Mouse (Mus musculus) left cerebral cortex, adult 18-20 months (tissue): Measurements from ENCODE around the gene Samd8. TPM values are rescaled to one million over a fixed set of nuclear protein-coding genes. Genes with fewer than 3 reads are reported as not detected.
A peak's percentile ranks its signal among the peaks of the same experiment; 100 is the strongest.

ENCODE experiments used
- DNase-seq, 2 experiments: peaks; one replicate each; pipeline ENCODE4 v3.0.0; 2021 to 2022; ENCODE audit warnings: low spot score in 2 of 2, mixed read lengths in 1 of 2
- long read RNA-seq, 2 experiments: library from polyadenylated mRNA; stranded (forward); transcript quantifications; one replicate each; pipeline ENCODE4 v2.0.0; 2021
- total RNA-seq, 2 experiments: library from RNA; stranded (reverse); gene quantifications; 2 replicates each; pipeline ENCODE4 v1.2.3; 2021

Gene Samd8
- 10 to 100 TPM; 76.3 to 78.5 TPM for total RNA-seq
- long read RNA-seq, experiment 1, partial matches to known transcripts = 1 of 15 reads
- long read RNA-seq, experiment 1, other reads (novel, unspliced or antisense) = 10 of 15 reads
- long read RNA-seq, experiment 2, partial matches to known transcripts = 1 of 23 reads
- long read RNA-seq, experiment 2, other reads (novel, unspliced or antisense) = 20 of 23 reads

DNA sequence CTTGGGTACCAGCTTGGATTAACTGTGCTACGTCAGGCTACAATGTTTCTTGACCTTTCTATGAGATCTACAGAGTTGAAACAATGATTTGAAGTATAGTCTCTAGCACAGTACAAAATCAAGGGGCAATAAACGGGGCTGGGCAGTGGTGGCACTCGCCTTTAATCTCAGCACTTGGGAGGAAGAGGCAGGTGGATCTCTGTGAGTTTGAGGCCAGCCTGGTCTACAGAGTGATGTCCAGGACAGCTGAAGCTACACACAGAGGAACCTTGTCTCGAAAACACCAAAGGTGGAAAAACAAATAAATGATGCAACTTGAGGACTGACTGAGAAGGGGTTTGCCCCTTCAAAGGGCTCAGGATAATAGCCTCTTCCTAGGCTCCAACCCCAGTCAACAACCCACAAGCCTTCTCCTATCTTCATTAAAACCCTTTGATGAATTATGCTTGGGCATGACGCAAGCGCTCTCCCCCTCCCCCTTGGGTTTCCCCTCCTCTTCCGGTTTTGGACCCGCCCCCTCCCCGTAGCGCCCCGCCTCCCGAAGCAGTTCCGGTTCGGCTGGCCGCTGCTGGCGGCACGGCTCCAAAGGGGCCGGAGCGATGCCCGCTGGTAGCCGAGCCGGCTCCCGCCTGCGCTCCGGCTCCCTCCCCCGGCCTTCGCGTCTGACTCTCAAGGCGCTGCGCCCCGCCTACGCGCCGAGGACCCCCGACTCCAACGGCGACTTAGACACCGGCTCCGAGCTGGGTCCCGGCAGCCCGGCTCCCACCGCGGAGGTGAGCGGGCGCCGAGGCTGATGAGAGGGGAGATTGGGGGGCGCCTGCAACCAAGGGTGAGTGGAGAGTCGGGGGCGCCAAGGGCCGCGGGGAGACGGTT lies at the start of gene Samd8:
Gene Samd8, plus strand, starts transcription at position 524 of the 873 bp plus-strand sequence.
- DNase-seq = peak; percentile 84 to 88

DNA sequence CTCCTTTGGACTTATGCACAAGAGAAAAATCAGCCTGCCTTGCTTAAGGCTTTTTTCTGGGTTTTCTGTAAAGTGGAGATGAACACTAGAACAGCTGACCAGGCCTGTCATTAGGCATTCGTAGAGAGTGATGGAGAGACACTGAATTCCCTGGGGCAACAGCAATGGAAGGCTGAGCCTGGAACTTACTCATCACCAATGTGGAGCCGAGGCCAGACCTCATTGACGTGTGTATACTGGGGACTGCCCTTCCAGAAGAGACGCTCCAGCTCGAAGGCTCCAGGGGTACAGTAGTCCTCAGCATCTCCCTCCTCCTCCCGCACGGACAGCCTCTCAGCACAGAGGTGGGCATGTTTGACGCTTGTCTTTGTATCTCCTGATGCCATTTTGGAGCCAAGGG lies 47.6 kb upstream of the Samd8 start:
- no peak for DNase-seq

DNA sequence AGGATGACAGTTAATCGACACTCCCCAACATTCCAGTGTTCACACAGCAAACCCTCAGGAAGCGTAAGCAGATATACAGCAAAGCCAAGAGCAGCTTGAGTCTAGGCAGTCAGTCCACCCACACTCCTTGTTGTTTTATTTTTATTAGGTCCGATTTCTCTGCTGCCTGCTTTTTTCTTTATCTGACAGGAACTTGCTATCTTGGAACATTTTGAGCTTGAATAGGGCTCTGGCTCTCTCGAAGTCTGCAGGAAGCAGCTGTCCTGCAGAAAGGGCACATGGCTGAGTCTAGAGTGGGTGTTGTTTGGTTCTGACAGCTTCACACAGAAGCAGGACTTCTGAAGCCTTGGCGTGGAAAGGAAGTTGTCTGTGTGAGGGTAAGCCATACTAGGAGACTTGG lies 47.1 kb upstream of the Samd8 start:
- no peak for DNase-seq

DNA sequence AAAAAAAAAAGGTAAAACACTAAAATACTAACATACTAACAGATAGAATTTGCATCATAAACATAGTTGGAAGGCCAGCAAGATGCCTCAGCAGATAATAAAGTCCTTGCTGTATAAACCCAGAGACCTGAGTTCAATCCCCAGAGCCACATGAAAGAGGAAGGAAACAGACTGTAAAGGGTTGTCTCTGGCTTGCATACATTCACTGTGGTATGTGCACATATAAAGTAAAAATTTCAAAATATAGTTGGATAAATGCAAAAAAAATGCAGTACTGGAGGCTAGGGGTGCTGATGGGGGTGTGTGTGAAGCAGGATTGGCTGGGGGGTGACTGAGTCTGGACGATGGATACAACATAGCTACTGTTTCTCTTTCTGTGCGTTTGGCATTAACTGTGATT lies 44.9 kb upstream of the Samd8 start:
- DNase-seq = no peak

DNA sequence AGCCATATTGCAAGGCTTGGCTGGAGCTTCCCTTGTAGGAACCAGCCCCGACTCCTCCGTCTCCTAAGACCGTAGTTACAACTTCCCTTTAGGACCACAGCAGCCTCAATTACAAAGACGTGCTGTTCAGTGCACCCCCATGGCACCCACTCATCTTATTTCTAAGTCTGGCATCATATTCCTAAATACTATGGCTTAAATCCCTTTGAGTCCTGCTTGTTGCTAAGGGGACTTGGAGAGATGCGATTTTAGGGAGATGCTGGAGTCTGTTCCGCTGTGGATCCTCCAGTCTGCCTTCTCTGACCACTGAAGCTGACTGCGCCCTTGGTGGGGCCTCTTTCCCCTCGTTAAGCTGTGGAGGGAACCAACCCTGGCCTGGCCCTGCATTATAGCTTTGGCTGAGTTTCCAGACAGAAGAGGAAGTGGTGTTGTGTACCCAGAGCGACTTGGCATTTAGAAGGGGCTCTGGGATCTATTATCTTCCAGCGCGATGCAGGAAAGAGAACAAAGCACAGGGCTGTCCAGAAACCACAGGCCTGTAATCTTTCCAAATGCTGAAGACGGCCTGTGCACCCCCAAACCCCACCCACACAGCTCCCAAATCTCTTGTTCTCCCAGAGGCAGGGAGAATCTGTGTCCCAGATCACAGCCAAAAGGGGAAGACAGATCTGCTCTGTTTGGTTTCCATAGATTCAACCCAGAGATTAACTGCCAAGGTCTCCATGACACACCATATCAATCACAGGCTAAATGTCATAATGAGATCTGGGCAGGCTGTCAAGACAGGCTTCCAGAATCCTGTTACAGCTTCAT lies 43.4 kb upstream of the Samd8 start:
- DNase-seq = peak; percentile 24 to 53

DNA sequence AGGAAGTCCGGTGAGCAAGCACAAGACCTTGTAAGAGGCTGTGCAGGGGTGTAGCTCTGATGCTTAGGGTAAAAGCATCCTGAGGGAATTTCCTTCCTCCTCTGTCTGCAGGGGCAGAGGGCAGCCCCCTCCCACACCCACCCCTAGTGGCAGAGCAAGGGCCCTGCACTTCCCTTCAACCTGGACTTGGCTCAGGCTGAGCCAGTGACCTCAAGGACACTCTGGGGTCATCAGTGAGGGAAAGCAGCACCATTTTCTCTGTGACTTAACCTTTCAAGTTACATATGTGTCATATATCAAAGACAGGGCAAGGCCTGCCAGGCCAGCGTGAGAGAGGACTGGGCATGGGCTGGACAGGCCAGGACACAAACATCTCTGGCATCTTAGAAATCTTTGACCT lies 40.8 kb upstream of the Samd8 start:
- no peak for DNase-seq

DNA sequence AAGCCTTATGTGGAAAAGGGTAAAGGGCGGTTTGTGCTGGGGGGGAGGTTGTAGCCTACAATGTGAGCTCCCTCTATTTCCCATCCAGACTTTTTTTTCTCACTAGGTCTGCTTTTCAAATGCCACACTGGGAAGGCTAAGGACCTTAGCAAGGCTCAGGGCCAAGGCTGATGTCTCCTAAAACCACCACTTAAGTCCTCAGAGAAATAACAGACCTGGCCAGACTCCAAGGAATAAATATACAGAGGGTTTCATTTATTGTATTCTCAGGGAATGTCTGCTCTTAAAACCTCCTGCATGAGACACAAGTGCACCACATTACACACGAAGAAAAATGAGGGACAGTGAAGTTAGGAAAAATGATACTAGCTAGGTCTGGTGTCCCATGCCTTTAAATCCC lies 39.1 kb upstream of the Samd8 start:
- DNase-seq = no peak

DNA sequence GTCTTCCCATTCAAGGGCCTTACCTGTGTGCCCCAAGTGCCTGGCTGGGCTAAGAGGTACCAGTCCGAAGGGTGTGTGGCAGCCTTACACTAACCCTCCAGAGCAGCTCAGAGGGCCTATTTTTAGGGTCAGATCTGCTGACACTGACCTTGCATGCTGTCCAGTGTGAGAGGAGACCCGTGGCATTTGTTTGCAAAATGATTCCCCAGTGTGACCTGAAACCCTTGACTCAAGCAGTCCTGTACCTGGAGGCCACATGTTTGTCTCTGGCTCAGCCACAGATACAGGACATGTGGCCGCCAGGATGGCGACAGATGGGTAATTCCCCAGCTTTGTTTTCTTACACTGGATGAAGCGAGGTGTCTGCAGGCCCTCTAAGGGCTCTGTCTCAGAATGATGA lies 35.8 kb upstream of the Samd8 start, which contains the start of gene Dupd1:
Gene Dupd1, minus strand, starts transcription at position 91 of the 400 bp plus-strand sequence.
- DNase-seq = no peak

DNA sequence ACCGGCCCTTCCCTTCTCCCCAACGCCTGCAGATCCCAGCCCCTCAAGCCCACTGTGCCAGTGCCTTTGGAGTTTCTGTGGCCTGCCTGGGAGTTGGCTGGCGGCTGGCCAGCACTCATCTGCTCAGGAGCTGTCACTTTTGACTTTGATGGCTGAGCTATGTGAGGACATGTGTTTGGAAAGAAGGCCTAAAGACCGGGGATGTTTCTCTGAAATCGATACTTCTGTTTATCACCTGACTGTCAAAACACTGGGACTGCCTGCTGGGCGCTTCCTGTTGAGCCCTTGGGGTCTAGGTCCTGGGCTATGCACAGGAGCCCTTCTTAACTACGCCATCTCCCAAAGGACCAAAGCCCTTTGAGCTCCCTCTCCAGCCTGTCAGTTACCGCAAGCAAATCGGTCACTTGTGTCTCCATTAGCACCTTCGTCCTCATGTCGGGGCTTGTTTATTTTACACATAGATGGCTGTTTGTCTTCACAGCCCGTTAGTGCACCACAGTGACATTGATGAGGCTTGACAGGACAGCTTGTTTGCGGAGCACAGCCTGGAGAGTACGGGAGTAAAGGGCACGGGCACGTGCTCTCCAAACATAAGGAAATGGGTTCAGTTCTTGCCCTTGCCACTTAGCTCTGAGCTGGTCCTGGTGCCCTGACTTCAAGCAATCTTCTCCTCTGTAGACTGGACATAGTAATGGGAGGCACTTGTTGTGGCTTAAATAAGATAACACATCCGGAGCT lies 30.5 kb upstream of the Samd8 start:
- no peak for DNase-seq

DNA sequence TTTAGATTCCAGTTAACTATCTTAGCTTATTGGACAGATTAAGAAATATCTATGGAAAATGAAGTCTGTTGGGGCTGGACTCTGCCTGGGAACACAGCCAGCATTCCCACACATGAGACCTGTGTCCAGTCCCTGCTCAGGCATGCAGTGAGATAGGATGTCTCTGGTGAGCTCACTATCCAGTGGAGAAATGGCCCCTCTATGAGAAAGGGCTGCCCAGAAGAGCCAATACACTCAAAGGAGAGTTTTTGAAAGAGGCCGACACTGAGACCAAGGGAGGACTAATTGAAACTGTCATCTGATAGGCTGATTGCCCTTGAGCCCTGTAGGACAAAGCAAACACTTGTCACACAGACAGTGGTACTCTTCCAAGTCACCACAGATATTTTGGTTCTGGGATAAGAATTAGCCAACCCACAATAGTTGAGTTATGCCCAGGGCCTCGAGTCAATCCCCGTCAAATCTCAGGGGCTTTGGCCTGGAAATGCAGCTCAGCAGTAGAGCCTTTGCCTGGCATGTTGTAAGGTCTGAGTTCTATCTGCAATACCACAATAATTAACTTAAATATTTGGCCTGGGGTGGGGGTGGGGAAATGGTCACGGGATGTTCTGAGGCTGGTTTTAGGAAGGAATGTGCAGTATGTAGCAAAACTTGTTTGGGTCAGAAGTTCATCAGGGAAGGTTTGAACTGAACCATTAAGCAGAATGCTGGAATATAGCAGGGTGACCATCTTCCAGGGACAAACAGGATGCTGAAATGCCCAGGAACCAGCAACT lies 29.7 kb upstream of the Samd8 start:
- no peak for DNase-seq

DNA sequence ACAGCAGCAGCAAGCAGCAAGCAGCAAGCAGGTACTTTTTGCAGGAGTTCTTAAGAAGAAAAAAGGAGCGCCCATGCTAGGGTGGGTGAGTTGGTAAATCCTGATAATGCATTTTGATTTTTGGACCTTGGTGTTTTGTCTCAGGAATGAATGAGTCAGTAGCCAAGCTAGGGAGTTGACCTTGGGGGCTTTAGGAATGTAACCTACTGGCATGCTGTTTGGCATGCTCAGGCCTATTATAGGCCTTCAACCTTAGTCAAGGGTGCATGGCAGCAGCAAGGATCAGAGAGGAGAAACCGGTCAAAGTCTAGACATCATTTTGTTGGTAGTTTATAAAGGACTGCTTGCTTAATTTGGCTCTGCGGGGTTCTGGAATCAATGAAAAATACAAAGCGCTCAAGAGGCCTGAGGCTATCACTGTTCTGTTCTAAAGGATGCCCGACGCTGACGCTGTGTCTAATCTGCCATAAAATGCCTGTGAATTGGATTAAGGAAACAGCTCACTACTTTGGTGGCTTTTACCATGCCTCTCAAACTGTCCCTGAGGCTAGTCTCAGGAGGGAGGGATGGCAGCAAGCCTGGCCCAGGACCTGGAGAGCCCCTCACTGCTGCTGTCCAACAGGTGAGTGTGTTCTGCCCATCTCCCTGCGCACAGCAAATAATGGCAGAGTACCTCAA lies 28.2 kb upstream of the Samd8 start:
- DNase-seq = no peak

DNA sequence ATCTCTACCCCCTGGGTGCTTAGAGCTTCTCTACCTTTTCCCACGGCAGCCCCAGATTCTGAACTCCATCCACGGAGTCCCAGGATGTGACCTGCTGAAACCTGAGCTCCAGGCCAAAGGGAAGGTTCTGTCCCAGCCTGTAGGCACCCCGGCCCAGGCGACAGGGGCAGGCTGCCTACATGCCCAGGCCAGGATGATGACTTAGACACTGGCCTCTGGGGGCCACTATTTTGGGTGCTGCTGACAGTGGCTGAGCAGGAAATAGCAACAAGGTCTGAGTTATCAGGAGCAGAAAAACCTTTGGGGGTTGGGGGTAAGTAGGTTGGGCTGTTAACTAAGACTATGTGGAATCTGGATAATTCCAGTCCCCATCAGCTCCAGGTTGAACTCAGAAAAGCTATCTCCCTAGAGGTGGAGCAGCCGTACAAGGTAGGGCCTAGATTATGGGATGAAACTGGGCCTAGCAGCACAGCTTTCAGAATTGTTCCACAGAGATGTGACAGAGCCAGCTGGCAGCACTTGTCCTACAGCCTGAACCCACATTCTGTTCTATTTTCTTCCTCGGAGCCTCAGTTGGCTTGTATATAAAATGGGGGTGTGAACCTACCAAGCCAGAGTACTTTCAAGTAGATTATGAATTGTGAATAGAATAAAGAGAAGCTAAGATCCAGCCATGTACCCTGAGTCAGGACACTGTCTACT lies 21.1 kb upstream of the Samd8 start:
- peak; percentile 28 to 67 for DNase-seq

DNA sequence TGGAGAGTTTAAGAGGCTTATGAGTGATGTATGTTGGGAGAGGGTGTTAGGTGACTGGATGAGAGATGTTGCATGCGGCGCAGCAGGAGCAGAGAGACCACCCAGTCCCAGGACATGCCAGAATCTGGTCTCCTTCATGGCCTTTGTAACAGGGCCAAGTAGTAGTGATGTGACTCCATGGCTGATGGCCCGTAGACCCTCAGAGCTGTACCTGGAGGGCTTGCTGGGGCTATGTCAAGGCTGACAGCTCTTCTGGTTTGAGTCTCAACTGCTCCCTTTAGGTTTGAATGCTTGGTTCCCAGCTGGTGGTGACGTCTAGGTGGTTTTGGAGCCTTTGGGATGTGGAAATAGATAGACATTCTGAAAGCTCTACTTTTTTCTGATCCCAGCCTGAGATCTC lies 20.4 kb upstream of the Samd8 start:
- DNase-seq = no peak

DNA sequence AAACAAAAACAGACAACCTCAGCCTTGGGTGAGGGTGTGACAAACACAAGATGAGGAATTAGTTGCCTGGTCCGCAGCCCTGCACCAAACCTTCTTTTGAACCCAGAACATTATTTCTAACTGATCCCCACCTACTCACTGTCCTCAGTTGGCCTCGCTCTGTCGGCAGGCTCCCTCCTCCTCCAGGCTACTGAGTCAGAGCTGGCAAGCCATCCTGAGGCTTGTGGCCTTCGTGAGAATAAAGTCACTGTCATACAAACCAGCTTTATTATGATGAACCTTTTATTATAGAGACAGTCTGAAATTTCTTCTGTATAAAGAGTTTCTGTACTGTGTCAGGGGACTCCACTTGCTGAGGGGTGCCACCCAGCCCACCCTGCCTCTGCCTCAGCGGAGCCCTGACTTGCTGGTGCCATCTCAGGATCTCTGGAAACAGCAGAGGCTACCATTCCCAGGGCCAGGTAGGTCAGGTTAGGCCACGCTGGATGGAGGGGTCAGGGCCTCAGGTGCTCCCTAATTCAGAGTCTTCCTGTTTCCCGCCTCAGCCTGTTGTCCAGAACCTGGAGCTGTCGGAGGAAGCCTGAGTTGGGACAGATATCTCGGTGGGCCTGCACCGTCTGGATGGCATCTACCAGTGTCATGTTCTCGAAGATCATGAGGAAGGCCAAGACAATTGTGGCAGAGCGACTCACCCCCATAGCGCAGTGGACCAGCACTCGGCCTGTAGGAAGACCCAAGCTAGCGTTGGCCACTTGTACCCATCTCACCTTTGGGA lies 17.0 kb upstream of the Samd8 start:
- DNase-seq = peak in 1 of 2 experiments; percentile 47

DNA sequence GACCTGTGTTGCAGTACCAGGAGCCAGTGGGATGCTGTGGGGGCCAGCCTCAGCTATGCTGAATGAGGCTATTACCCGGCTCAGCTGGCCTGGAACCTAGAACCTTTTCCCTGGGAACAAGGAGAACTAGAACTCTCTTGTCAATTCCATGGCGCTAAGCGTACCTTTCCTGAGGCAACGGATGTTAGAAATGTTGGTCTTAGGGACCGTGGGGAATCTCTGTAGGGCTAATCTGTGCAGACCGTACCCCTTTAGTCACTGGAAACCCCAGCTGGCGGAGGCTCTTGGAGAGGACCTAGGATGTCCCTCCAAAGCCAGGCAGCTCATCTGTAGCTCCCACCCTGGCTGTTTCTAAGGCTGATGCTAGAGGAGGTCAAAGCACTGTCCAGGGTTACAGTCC lies 10.0 kb upstream of the Samd8 start:
- no peak for DNase-seq

DNA sequence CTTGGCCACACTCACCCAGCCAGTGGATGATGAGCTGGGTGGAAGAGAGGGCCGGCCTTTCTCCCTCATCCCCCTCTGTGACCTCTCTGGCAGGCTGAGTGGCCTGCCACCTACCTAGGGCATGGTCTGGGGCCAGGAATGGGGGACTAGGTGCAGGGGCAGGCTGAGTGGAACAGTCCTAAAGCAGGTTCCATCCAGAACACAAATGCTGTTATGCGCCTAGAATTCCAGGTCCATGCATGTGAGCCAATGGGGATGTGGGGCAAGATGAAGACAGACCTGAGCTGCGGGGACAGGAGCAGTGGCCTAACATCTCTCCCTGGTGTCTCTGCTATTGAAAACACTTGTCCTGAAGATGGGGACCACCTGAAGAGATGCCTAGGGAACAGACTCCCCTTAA lies 9.0 kb upstream of the Samd8 start:
- no peak for DNase-seq

DNA sequence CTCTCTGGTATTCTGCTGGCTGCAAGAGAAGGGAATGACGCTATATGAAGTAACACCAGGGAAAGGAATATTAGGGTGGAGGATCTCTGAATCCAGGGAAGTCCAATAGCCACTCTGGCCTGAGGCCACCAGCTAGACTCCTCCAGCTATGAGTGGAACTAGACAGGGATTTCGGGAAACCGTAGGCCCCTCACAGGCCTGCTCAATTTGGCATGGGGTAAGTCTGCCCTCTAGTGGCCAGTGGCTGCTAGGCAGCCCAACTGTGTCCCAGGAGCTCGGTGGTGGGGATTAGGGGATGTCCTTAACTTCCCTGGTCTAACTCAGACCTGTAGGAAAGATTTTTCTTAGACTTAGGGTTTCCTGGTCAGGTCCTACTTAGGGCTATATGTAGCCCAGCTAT lies 8.5 kb upstream of the Samd8 start:
- peak; percentile 85 to 86 for DNase-seq

DNA sequence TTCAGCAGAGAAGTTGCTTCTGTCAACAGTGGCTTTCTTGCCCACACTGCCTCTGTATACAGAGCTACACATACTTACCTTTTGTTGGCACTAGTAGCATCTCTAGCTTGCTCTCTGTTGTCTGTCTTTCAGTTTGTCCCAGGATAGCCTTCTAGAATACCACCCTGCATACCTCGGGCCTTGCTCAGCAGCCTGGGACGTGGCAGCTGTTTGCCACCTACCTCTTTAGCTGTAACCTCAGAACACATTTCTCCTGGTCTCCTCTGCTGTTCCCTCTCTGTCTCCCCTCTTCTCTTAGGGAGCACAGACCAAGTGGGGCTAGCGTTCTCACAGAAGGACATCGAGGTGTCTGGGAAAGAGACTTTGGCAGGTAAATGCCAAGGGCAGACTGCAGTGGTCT lies 7.9 kb upstream of the Samd8 start:
- DNase-seq = no peak
